Mouse (Mus musculus) megakaryocyte, adult 5-6 weeks (primary cell): ENCODE results near the gene 1810010H24Rik. TPM values are rescaled to one million over a fixed set of nuclear protein-coding genes. Genes with fewer than 3 reads are reported as not detected.
"Not testable (repeated sequence)": the region's sequence is repeated elsewhere in the genome, so short reads cannot be mapped to it uniquely, and the experiment has no call there.

ENCODE experiments used
- ATAC-seq: 2 replicates; pipeline ENCODE4 v1.8.0; 2016; ENCODE audit warnings: mild to moderate bottlenecking, inconsistent platforms; ENCODE audit not compliant: poor library complexity, severe bottlenecking
- total RNA-seq, 2 experiments: library from RNA; stranded (forward) in 1 of 2; stranded (reverse) in 1 of 2; fragments of 153-499, 151-499 nt in 1 of 2; fragments of 221-1000, 200-1000 nt in 1 of 2; gene quantifications; 2 replicates each; pipeline versions ENCODE4 v1.2.3 to v1.2.4; 2015 to 2017

The 1810010H24Rik gene
- 0.87 and 0.93 TPM in 2 replicates for total RNA-seq (2015)
- total RNA-seq (2017), result 0.15 and 0.41 TPM in 2 replicates

DNA sequence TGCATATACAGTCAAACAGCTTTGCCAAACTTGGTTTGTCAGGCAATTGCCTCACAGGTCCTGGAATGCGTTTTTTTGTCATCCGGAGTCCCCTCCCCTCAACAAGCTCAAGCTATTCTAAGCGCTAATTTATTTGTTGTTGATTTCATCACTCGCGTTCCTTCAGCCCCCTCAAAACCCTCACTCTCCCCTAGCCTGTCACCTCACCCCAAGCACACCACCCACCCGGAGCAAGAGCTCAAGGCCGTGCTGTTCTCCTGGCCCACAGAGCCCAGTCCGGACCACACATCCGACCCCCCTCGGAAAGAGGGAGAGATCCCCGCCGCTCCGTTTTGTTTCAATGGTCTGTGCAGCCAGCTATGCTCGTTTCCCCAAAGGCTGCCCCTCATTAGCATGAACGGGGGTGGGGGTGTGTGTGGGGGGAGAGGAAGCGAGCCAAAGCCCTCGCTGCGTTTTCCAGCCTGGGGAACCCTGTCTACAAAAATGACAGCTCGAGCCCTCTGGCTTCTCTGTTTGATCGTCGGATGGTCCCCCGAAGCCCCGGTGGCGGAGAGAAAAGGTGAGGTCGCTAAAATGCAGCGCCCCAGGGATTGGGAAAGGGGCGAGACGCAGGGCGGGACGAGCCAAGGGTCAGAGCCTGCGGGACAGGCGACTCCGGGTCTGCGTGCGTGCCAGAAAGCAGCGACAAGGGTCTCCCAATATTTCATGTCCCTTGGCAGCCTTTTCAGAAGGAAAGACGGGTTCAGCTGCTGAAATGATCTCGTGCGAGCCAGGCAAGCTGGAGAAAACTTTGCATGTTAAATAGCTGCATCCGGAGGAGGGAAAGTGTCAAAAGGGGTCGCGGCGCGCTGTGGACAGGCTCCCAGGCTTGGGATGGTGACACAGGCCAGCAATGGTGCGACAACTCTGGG, at the start of gene 1810010H24Rik:
Gene 1810010H24Rik (plus strand): TSS at position 271 of the 911 bp plus-strand sequence.
- peak; percentile 24; the same call in 1 of the 2 replicates for ATAC-seq

DNA sequence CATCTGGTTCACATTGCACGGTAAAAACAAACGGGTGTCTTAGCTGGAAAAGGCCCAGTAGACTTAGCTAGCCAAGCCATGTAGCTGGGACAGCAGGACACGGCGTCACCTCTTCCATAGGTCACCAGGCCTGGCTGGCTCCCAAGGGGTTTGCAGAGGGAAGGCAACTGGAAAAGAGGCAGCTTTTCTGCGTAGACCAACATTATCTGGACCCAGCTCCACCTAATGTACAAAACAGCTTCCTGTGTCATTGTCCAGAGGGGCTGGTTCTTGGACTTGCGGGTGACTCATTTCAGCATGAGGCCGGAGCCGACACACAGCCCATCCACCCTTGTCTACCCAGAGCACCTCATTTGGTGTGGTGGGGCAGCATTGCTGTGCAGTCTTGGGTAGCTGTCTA, 49.3 kb upstream of the 1810010H24Rik start:
- no peak for ATAC-seq

- ATAC-seq, result peak; percentile 82
These were observed 45.0 kb upstream of the 1810010H24Rik start for GRCm38 (mm10) chr11:106980455-106980854.

DNA sequence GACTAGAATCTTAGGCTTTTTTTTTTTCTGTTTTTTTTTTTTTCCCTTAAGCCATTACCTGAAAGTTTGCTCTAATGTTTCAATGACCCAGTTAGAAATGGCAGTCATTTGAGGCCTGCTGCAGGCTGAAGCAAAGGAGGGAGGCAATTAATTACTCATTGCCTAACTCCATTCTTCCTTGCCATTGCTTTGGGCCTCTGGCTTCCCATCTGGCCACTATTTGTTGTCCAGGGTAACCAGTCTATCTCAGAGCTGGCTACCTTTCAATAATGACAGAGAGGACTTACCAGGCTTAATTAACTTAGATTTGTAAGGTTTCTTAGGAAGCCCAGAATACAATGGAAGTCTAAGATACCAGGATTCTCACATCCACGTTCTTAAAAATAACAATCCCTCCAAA, 43.7 kb upstream of the 1810010H24Rik start:
- ATAC-seq, result no peak

- no peak for ATAC-seq
These were observed 43.1 kb upstream of the 1810010H24Rik start for GRCm38 (mm10) chr11:106982351-106982750.

DNA sequence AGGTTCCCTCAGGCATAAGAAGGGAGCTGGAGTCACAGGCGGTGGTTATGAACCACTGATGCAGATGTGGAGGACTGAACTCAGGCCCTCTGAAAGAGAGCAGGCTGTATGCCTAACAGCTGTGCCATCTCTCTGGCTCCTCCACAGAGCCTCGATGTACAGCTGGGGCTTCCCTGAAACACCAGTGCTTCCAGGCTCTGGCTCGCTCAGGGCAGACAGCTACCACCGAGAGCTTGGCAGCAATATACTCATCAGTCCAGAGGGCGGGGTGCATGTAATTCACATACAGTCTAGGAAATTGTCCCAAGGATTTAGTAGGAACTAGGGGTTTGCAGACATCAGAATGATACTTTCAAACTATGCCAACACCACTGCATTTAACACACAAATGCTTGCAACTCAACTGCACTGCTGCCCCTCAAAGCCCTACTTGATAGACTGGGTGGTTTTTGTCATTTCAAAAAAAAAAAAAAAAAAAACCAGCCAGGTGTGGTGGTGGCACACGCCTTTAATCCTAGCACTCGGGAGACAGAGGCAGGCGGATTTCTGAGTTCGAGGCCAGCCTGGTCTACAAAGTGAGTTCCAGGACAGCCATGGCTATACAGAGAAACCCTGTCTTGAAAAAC, 39.4 kb upstream of the 1810010H24Rik start:
- ATAC-seq, result not testable (repeated sequence)

GRCm38 (mm10) chr11:106987384-106987783, 38.1 kb upstream of the 1810010H24Rik start:
- ATAC-seq, result no peak

GRCm38 (mm10) chr11:106994246-106995085, 31.0 kb upstream of the 1810010H24Rik start:
- ATAC-seq, result peak; percentile 89

DNA sequence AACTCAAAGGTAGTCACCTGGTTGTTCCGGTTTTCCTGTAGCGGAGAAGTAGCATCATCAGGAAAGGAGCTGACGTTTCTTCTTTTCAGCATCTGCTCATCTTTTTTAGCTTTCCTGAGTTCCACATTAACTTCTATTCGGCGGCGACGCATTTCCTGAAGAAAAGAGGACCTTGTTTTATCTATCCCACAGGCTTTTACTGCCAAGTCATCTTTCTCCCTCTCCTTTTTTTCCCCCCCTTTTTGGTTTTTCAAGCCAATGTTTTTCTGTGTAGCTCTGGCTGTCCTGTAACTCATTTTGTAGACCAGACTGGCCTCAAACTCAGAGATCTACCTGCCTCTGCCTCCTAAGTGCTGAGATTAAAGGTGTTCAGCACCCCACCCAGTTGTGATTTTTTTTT, 29.0 kb upstream of the 1810010H24Rik start:
- not testable (repeated sequence) for ATAC-seq

GRCm38 (mm10) chr11:106997976-106998375, 27.5 kb upstream of the 1810010H24Rik start:
- no peak for ATAC-seq

- no peak for ATAC-seq
These were observed 26.8 kb upstream of the 1810010H24Rik start for GRCm38 (mm10) chr11:106998651-106999150.

DNA sequence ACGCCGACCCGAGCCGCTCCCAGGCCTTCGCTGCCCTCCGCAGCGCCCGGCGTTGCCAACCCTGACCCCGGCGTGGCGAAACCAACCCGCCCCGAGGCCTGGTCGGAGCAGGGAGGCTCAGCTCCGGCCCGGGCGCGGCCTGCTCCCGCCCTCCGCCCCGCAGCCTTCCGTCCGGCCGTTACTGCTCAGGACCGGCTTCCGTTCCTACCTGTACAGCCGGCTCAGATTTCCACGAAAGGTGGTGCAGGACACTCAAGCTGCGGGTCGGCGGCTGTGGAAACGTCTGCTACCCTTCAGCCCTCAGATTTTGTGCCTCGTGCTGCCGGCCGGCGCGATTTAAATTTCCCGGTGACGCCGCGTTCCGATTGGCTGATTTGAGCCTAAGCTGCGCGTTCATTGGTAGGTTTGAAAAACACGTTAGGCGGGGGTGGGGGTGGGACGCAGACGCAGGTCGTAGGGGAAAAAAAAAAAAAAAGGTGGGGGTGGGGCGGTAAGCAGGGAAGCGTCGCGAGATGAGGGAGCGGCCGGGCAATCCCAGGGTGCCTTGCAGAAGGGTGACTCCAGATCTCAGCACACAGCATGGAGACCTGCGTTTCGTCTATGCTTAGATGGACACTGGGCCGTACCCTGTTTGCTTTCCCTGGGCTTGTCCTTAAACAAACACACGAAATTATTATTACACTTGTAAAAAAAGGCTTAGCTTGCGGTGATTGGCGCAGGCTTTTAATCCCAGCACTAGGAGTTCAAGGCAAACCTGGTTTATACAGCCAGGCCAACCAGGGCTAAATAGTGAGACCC, 26.1 kb upstream of the 1810010H24Rik start, which contains the start of gene Kpna2:
Gene Kpna2 (minus strand): TSS at position 391 of the 798 bp plus-strand sequence.
- ATAC-seq, result peak; percentile 90

GRCm38 (mm10) chr11:106999949-107000513, 25.4 kb upstream of the 1810010H24Rik start:
- no peak for ATAC-seq

GRCm38 (mm10) chr11:107001760-107002675, 23.5 kb upstream of the 1810010H24Rik start:
- ATAC-seq, result no peak

GRCm38 (mm10) chr11:107005538-107005937, 19.9 kb upstream of the 1810010H24Rik start:
- ATAC-seq, result no peak

GRCm38 (mm10) chr11:107010447-107010846, 15.0 kb upstream of the 1810010H24Rik start:
- no peak for ATAC-seq

DNA sequence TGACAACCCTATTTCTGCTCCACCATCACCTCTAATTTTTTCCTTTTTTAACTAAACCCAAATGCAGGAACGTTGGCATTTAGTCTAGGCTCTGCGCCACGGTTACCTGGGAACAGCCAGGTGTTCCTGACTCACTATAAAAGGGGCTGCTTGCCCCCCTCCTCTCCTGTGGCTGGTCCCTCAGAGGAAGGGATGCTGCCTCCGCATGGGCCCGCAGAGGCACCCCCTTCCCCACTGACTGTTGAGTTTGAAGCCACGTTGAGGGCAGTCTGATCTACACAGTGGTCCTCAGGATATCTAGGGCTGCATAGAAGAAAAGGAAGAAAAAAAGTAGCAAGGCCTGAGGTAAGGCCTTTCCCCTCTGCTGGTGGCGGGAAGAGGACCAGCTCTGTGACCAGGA, 14.3 kb upstream of the 1810010H24Rik start:
- no peak for ATAC-seq

GRCm38 (mm10) chr11:107011669-107012323, 13.7 kb upstream of the 1810010H24Rik start:
- peak; percentile 25; the same call in 1 of the 2 replicates for ATAC-seq
